Mouse (Mus musculus) kidney, adult 8-10 months (tissue): Measurements from ENCODE around the gene Vstm4.

Source experiments
- DNase-seq, 2 experiments: peaks; one replicate each; pipeline ENCODE4 v3.0.0; 2022

Vstm4 gene

DNA sequence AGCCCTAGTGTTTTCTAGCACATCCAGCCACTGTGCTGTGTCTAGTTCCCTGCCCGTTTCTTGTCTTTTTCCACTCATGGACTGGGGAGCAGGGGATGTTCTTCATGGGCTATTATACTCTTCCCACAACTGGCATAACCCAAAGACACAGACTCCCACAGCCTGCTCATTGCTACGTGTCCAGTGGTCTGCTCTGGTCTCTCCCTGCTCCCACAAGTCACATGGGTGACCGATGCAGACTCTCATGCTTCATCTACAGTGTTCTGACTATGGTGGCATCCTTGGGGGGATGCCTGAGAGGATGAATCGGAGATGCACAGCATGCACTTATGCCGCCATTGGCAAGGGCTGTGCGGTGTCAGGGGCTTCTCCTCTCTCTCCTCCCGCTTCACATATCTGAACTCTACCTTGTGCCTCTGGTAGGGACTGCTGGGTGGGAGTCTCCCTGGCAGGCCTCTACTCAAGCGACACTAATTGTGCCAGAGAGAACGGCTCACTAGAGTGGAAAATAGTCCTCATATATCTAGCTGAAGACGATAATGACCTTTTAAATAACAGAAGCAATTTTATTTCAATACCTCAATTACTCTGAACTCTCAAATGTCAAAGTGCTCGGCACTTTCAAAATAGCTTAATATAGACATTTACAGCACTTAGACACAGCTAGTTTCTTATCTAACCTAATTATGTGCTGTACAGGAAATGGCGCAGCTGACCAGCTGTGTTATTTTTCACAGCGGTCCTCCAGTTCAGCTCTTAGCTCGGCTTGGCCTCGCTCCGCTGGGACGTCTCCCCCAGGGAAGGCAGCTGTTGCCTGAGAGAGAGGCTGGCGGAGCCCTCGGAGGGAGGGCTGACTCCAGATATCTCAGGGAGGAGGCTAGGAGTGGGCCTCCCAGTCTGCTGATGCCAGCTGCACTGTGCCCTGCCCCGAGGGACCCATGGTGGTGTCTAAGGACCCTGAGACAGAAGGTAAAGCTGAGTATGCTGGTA lies 94.1 kb downstream of the Vstm4 start:
- DNase-seq, result peak; percentile 15 to 30

DNA sequence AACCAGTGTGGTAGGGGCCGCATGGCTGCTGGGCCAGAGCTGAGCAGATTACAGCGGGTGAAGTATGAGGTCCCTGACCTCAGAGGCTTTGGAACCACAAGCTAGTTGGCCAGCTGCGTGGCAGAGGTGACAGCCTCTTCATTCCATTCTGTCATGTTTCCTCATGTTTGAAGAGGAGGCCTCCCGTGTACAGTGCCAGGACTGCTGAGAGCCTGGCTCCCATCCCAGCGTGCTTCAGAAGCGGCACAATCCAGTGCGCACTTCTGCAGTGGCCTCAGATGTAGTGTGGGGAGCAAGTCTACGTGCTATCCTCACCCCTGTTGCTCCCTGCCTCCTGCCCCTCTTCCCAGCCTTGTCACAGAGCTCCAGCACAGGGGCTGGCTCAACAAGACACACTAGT lies 99.9 kb downstream of the Vstm4 start:
- DNase-seq, result no peak

DNA sequence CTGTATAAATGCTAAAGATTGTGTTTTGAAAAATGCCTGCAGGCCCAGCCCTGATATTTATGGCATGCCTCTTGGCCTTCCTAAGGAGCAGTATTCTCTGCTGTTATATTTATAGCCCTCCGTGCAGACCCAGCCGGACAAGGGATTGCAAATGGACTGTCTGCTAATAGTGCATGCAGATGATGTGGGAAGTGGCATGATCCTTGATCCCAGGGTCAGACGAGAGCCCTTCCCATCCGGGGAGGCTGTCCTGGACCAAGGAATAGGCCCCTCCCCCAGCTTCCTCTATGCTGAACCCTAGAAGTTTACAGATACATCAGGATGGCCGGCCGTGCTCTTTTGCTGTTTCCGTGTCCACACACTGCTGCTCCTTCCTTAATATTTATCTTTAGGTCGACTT lies 102.1 kb downstream of the Vstm4 start:
- peak in 1 of 2 experiments; percentile 12 for DNase-seq

DNA sequence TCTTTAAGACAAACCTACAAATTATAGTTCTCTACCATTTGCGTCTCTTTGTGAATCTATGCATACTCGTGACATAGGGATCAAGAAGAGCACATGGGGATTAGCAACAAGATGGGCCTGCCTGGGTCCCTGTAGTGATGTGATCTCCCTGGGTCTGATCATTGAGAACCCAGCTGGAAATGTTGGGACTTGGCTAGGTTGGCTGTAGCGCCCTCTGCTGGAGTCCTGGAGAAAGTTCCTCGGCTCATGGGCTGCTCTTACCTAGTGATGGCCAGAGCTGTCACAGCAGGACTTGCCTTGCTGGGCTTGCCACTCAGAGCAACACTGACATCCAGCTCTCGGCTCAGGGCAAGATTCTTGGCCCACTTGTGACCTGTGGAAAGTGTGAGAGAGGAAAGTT lies 103.9 kb downstream of the Vstm4 start:
- peak; percentile 28 to 50 for DNase-seq

DNA sequence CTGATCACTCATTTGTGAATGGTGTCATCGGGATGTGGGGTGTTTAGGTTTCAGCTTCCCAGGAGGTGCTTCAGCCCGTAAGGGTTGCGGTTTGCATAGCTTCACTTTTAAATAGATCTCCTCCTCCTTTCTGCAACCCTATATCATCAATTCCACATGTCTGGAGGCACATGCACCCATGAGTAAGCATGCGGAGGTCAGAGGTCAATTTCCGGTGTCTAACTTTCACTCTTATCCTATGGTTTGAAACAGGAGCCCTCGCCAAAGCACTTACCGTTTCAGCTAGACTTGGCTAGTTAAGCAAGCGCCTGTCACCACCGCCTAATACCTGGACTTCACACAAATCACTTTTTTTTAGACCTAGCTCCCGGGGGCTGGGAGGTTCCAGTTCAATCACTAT lies 108.2 kb downstream of the Vstm4 start:
- DNase-seq, result no peak

DNA sequence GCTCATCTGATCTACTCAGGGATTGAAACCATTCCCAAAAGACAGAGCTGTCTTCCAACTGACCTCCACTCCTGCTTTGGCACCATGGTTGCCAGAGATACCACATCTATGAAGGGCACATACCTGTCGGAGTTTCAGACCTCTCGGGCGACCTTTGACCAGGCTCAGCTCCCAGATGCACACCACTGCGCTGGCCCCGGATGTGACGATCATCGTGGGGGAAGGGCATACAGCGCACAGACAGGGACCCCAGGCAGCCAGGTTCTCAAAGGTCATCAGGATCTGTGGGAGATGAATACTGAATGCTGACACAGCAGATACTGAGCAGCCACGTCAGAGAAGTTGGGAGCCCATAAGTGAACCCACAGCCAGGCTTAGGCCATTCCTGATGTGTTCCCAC lies 114.1 kb downstream of the Vstm4 start:
- no peak for DNase-seq

DNA sequence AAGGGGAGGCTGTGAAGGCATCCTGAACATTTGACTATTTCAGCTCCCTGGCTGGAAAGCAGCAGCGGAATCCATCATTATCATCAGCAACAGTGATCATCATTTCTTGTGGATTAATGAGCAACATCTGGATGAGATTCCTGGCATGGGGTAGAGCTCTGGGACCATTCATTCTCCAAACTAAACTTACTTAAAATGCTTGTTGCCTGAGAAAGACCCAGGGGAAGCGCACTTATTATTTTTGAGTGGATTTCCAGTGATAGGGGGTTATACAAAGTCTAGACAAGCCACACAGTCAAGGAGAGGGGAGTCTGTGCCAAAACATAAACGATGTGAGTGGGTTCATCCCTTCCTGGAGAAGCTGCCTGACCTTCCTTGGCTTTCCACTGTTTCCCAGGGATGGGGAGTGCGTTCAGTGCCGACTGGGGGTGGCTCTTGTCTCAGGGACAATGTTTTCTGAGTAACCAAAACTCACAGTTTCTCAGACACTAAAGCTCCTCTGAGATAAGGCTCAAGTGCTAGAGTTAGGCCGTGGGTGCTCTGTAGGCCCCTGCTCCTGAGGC lies 127.7 kb downstream of the Vstm4 start:
- DNase-seq, result no peak

DNA sequence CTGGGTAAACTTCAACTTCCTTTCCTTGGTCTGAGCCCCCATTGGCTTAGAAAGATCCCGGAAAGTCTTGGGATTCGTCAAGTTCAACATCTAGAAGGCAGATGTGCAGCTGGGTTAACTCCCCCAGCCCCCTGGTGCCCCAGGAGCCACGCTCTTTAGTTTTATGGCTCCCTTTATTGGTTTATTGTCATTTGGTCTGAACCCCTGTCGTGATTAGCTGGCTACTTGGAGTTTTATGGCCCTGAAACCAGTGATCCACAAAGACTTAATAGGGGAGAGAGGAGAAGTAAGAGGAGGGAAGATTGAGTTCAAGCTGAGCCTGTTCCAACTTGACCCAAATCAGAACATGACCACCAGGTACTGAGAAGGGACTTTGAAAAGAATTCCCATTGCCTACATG lies 130.1 kb downstream of the Vstm4 start:
- no peak for DNase-seq
